Mouse (Mus musculus): ENCODE data around the gene Slamf9.

The Slamf9 gene

GRCm38 (mm10) chr1:172489585-172490250 lies 14.6 kb downstream of the Slamf9 start:
- DNase-seq (ENCODE audit: extremely low spot score, low spot score): no peak

GRCm38 (mm10) chr1:172490261-172490661 lies 15.1 kb downstream of the Slamf9 start:
- peak; percentile 95 for DNase-seq (ENCODE audit: extremely low spot score, low spot score)

DNA sequence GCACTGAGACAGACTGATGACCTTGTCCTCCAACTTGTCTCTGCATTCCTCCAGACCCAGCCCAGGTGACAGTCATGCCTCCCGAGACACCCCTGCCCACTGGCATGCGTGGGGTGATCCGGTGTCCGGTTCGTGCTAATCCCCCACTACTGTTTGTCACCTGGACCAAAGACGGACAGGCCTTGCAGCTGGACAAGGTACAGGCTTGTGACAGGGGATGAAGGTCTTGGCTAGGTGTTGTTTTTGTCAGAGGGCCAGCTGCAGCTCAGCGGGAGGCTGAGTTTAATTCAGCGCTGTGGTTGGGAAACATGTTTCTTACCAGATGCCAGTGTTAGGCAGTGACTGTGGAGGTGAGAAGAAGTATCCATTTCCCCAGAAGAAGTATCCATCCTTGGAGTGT lies 16.9 kb downstream of the Slamf9 start:
- no peak for DNase-seq (ENCODE audit: extremely low spot score, low spot score)

GRCm38 (mm10) chr1:172493516-172493915 lies 18.4 kb downstream of the Slamf9 start:
- DNase-seq (ENCODE audit: extremely low spot score, low spot score): no peak

DNA sequence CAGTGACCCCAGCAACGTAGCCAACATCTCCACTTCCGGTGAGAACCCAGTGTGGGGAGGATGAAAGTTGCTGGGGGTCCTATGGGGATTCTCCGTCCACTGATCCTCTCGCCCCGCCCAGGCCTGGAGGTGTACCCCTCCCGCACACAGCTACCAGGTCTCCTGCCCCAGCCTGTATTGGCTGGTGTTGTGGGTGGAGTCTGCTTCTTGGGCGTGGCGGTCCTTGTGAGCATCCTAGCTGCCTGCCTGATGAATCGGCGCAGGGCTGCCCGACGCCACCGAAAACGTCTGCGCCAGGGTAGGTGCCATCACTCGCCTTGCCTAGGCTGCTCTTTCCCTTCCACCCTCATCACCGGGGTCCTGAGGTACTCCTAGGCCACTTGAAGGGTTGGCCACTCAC lies 20.9 kb downstream of the Slamf9 start:
- no peak for DNase-seq (ENCODE audit: extremely low spot score, low spot score)

GRCm38 (mm10) chr1:172497428-172497827 lies 22.3 kb downstream of the Slamf9 start:
- DNase-seq (ENCODE audit: extremely low spot score, low spot score): no peak

GRCm38 (mm10) chr1:172499765-172500441 lies 24.7 kb downstream of the Slamf9 start, which contains the start of gene Tagln2:
Gene Tagln2, plus strand, starts transcription at chr1:172500047.
- peak; percentile 83 for DNase-seq (ENCODE audit: extremely low spot score, low spot score)

- DNase-seq (ENCODE audit: extremely low spot score, low spot score): peak; percentile 68
These were observed 25.6 kb downstream of the Slamf9 start for GRCm38 (mm10) chr1:172500451-172501370.

DNA sequence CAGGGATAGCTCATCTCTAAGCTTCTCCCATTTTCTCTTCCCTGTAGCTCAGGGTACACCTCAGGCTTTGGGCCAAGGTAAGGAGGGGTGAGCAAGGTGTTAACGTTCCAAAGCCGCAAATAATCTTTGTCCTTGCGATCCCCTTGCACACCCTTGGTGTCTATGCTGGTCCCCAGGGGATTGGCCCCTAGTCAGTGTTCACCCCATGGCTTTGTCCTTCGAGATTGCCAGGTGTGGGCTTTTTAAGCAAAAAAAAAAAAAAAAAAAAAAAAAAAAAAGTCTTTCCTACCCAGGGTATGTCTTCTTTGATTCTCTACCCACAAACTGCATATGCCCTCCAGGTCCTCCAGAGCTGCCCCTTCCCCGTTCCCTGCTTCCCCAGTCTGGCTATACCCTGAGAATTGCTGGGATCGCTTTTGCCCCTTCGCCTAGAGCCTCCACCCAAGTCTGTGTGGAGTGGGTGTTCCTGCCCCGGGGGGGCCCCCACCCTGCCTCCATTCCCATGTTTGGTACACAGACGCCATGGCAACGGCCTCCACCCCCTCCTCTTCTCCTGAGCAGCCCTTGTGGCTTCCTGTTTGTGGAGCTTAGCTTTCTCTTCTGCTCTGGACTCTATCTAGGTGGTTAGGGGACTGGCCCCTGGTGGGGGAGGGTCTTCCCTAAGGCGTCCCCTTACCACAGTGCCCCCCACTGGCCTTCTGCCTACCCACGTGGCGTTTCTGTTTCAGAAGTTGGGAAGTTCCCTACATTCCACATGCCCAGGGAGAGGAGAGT lies 26.4 kb downstream of the Slamf9 start:
- peak; percentile 56 for DNase-seq (ENCODE audit: extremely low spot score, low spot score)

GRCm38 (mm10) chr1:172502145-172503110 lies 27.3 kb downstream of the Slamf9 start:
- no peak for DNase-seq (ENCODE audit: extremely low spot score, low spot score)

DNA sequence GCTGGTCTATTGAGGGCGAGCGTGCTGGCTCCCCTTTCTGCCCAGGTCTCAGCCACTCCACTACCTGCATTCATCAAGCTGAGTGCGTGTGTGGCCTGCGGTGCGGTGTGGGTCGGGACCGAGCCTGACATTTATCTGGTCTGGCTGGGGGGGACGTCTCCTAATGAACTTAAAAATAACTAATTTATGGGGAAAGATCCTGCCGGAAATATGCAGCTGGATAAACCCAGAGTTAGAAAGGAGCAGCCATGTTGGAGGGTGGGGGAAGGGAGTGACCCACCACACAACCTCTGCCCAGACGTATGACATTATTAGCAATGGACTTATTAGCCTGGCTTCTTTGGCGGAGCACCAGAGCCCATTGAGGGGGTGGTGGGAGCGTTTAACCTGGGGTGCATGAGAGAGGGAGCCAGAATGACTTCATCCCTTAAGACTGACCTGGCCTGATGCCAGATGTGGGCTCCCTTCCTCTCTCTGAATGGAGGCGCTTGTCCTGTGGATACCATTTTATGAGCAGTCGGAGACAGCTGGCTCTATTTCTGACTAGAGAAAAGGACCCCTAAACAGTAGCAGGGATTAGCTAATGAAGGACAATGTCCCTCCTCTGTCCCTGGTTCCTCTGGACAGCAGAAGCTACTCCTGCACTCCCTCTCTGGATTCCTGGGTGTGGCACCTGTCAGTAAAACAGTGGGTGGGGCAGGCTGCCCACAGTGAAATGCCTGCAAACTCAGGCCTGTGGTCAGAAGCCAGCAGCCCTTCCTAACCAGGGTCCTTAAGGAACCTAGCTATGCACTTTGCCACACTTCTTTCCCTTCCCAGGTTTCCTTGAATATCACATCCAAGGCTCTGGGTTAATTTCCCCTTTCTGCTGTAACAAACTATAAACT lies 28.2 kb downstream of the Slamf9 start:
- no peak for DNase-seq (ENCODE audit: extremely low spot score, low spot score)

GRCm38 (mm10) chr1:172504756-172505155 lies 29.6 kb downstream of the Slamf9 start:
- DNase-seq (ENCODE audit: extremely low spot score, low spot score): no peak

DNA sequence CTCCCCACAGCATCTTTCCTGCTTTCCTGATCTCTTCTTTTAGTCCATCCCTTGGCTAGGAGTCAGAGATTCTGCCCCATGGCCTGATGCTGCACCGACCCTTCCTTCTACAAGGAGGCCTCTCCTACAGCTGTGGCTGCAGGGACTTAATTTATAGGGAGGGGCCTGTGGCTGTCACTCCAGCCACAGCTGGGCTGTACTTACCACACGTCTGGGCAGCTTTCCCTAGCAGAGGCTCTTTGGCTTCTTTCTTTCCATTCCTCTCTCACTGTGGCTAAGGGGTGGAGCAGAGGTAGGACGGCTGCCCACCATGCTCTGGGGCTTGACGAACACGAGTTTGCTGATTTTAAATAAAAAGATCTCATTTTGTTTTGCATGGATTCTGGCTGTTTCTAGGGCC lies 31.8 kb downstream of the Slamf9 start:
- no peak for DNase-seq (ENCODE audit: extremely low spot score, low spot score)

- DNase-seq (ENCODE audit: extremely low spot score, low spot score): no peak
These were observed 32.5 kb downstream of the Slamf9 start for GRCm38 (mm10) chr1:172507701-172508100.

DNA sequence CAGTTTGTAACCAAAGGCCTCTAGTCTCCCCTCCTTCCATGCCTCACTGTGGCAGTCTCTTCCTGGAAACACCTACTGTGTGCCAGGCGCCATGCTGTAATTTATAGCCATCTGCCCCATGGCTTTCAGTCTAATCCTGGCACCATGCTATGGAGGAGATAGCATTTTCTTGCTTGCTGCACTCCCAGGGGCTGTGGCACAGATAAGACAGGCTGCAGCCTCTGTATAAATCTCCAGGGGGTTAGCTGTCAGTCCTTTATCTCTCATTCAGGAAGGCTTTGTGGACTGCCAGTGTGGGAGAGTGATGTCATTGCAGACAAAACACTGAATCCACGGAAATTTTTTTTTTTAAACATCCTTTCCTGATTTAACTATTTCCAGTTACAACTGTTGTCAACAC lies 33.0 kb downstream of the Slamf9 start:
- DNase-seq (ENCODE audit: extremely low spot score, low spot score): no peak

GRCm38 (mm10) chr1:172509235-172509634 lies 34.1 kb downstream of the Slamf9 start:
- no peak for DNase-seq (ENCODE audit: extremely low spot score, low spot score)

GRCm38 (mm10) chr1:172509983-172510382 lies 34.8 kb downstream of the Slamf9 start:
- no peak for DNase-seq (ENCODE audit: extremely low spot score, low spot score)

GRCm38 (mm10) chr1:172510421-172510972 lies 35.3 kb downstream of the Slamf9 start:
- no peak for DNase-seq (ENCODE audit: extremely low spot score, low spot score)

DNA sequence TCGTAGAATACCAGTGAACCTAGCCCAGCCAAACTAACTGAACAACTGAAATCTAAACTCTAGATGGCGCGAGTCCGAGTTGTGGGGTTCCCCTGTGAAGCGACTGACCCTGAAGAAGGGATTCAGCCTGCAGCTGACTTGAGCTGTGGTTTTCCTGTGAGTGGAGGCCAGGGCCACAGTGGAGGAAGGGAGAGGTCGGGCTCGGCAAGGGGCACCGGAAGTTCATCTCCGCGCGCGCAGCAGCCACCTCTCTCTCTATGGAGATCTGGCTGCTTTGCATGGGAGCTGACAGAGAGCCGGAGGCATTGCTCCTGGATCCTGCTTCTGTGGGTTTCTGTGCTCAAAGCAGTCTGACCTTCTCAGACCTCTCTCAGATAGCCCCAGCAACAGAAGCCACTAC lies 37.8 kb downstream of the Slamf9 start:
- peak; percentile 43 for DNase-seq (ENCODE audit: extremely low spot score, low spot score)
